Mouse (Mus musculus) G1E (cell line): ENCODE results near the gene T2. TPM values are rescaled to one million over a fixed set of nuclear protein-coding genes. Genes with fewer than 3 reads are reported as not detected.

Experiments
- ATAC-seq: 2 replicates; pipeline ENCODE4 v1.8.0; 2016; ENCODE audit warnings: mild to moderate bottlenecking; ENCODE audit not compliant: insufficient number of reproducible peaks, poor library complexity, low FRiP score, severe bottlenecking; ENCODE audit errors: extremely low read depth
- DNase-seq: peaks from one replicate; pipeline ENCODE4 v3.0.0; 2012; ENCODE audit warnings: low spot score
- H3K27me3 ChIP-seq: 2 replicates; pipeline ENCODE4 v1.6.1; 2012; ENCODE audit warnings: mild to moderate bottlenecking, low read length, inconsistent platforms; ENCODE audit not compliant: insufficient read depth
- H3K36me3 ChIP-seq: replicated peaks from 2 replicates; pipeline ENCODE3; 2012; ENCODE audit warnings: mild to moderate bottlenecking, inconsistent platforms
- H3K4me1 ChIP-seq: 2 replicates; pipeline ENCODE4 v1.6.1; 2012; ENCODE audit warnings: low read depth, low read length, inconsistent platforms, mixed read lengths; ENCODE audit not compliant: insufficient read depth
- H3K4me3 ChIP-seq: 2 replicates; pipeline ENCODE4 v1.5.1; 2012; ENCODE audit warnings: low read depth, mild to moderate bottlenecking, inconsistent platforms, low read length, moderate library complexity, mixed read lengths
- H3K9me3 ChIP-seq: replicated peaks from 2 replicates; pipeline ENCODE4 v1.6.1; 2012; ENCODE audit warnings: inconsistent platforms
- CTCF ChIP-seq: IDR thresholded peaks from 2 replicates; pipeline ENCODE4 v1.5.1; 2012; ENCODE audit warnings: low read depth, low read length, inconsistent platforms, mixed read lengths
- GATA1 ChIP-seq: IDR thresholded peaks from 2 replicates; pipeline ENCODE4 v1.6.1; 2012; ENCODE audit warnings: borderline replicate concordance, low read length, inconsistent platforms, mixed read lengths
- GATA2 ChIP-seq: IDR thresholded peaks from 2 replicates; pipeline ENCODE4 v1.6.1; 2012; ENCODE audit warnings: low read depth, low read length, inconsistent platforms, borderline replicate concordance
- POLR2AphosphoS5 ChIP-seq: IDR thresholded peaks from 2 replicates; pipeline ENCODE4 v1.6.1; 2012; ENCODE audit warnings: low read depth, low read length, inconsistent platforms; ENCODE audit not compliant: insufficient replicate concordance
- TAL1 ChIP-seq: conservative IDR thresholded peaks from 2 replicates; pipeline ENCODE4 v1.6.1; 2012; ENCODE audit warnings: low read depth, low read length, inconsistent platforms, mixed read lengths
- polyA plus RNA-seq: library from polyadenylated mRNA; stranded (reverse); fragments of >175 nt; gene quantifications from 2 replicates; pipeline ENCODE4 v1.2.3, GENCODE M21; 2012
- total RNA-seq, 2 experiments: library from RNA; stranded (forward) in 1 of 2; stranded (reverse) in 1 of 2; fragments of 200-1000 nt in 1 of 2; fragments of >200 nt in 1 of 2; fragmentation: Nextera tagmentation in 1 of 2; gene quantifications; 2 replicates each; pipeline ENCODE4 v1.2.3; 2014 to 2017

T2 gene
- total and polyA plus RNA-seq, 3 experiments: not detected

DNA sequence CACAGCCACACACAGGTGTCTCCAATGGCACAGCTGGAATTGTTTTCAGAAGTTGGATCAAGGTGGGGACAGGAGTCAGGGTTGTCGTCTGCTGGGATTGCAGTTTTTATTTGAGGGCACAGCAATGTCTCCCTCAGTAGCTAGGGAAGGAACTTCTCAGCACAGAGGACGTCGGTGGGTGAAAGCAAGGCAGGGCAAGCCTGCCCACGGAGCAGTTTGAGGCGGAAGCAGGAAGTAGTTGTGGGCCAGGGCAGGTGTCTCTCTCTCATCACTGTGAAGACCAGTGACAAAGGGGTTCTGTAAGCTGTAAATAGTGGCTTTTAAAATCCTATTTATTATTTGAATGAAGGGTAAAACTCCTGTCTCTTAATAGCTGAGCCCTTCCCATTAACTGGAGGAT, 13.1 kb upstream of the T2 start:
- H3K27me3 ChIP-seq: peaks cover 25% of the 10 kb centered on the region
- H3K4me3 ChIP-seq: no peak overlapping the region
- H3K4me1 ChIP-seq: peaks cover 5% of the 10 kb centered on the region; the same call in 1 of the 2 replicates
- ATAC-seq (no peak), DNase-seq (no peak)
- peaks cover 6% of the 10 kb centered on the region for H3K9me3 ChIP-seq
- H3K36me3 ChIP-seq: peaks cover 12% of the 10 kb centered on the region
- no peak for TF ChIP-seq CTCF
- TF ChIP-seq POLR2AphosphoS5: no peak
- TF ChIP-seq GATA2: no peak
- TF ChIP-seq TAL1: no peak
- TF ChIP-seq GATA1: no peak

DNA sequence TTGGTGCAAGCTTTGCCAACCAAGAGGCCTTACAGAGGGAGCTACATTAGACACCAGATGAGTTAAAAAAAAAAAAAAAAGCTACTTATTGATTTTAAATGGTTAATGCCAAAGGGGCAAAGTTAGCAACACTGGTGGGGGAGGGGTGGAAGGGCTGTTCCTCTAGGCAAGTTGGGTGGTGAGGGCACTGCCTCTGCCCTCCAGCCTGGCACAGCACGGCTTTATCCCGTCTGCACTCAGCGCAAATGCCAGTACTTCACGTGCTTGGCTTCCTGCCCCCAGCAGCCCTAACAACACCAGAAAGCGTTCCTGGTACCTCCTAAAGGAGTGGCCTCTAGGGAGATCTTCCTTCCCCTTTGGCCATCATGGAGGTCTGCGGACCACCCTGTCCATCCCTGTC, 12.4 kb upstream of the T2 start:
- Histone ChIP-seq H3K27me3 (peaks cover 25% of the 10 kb centered on the region), H3K4me1 (peaks cover 5% of the 10 kb centered on the region; the same call in 1 of the 2 replicates), H3K4me3 (no peak overlapping the region), H3K36me3 (peaks cover 12% of the 10 kb centered on the region), H3K9me3 (peaks cover 6% of the 10 kb centered on the region)
- TF ChIP-seq POLR2AphosphoS5 (no peak), GATA1 (no peak), CTCF (no peak)
- ATAC-seq (no peak), DNase-seq (no peak)

DNA sequence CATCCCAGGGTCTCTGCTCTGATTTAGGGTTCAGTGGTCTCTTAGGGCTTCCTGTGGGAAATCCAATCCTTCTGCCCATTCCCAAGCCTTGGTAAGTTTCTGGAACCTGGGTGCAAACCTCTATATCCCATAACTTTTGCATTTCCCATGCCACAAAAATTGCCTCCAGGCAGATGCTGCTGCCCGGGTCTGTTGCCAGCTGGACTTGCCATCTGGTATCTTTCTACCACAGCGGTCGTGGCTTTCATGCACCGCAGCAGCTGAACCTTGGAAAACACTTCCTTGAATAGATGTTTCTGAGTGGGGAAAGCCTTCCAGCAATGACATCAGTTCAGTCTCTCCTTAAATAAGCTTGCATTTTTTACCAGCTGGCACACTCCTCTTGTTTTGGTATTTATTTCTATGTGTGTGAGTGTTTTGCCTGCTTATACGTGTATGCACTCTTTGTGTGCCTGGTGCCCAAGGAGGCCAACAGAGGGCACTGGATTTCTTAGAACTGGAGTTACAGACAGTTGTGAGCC, 8.0 kb upstream of the T2 start:
- H3K27me3 ChIP-seq: peaks cover 18% of the 10 kb centered on the region
- ATAC-seq: no peak

DNA sequence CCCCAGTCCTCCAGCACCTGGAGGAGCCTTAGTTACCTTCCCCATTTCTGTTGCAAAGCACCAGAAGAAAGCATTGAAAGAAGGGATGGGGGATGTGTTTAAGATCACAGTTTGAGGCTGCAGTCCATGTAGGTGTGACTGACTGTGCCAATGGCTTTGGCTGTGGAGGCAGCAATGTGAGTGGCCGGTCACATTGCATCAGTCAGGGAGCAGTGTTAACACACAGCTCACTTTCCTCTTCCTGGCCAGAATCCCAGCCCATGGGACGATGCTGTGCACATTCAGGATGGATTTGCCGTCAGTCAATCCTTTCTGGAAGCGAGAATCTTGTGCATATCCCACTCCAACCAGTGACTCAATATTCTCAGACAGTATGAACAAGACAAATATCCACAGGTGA, 6.9 kb upstream of the T2 start:
- peaks cover 14% of the 10 kb centered on the region for H3K27me3 ChIP-seq
- no peak for DNase-seq

More for the DNA sequence above, 8.0 kb upstream of the T2 start:
- Histone ChIP-seq H3K4me3 (no peak overlapping the region), H3K9me3 (no peaks in the 10 kb centered on the region), H3K36me3 (no peaks in the 10 kb centered on the region), H3K4me1 (no peaks in the 10 kb centered on the region)
- DNase-seq: no peak
- no peak for TF ChIP-seq GATA2
- TF ChIP-seq GATA1: no peak
- no peak for TF ChIP-seq POLR2AphosphoS5
- no peak for TF ChIP-seq TAL1
- no peak for TF ChIP-seq CTCF

DNA sequence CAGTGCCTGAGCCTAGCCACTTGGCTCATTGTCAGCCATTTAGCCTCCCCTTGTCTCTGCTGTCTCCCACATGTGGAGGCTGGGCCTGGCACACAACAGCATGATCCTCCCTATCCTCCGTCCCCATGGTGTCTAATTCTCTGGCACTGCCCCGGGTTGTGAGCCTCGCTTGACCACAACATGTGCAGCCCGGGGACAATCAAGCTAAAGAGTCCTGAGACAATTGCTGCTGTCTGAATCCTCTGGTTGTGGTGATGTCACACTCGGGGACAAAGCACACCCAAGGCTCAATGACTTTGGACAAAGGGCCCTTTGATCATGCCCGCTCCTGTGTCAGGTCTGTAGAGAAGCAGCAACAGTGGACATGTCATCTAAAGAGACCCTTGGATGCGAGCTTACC, 4.7 kb upstream of the T2 start:
- Histone ChIP-seq H3K36me3 (no peaks in the 10 kb centered on the region), H3K27me3 (peaks cover 20% of the 10 kb centered on the region), H3K4me1 (no peaks in the 10 kb centered on the region), H3K4me3 (no peak overlapping the region), H3K9me3 (no peaks in the 10 kb centered on the region)
- ATAC-seq (no peak), DNase-seq (no peak)
- no peak for TF ChIP-seq CTCF
- no peak for TF ChIP-seq POLR2AphosphoS5
- TF ChIP-seq GATA1: no peak
- TF ChIP-seq TAL1: no peak
- no peak for TF ChIP-seq GATA2

More for the DNA sequence above, 6.9 kb upstream of the T2 start:
- no peak overlapping the region for H3K4me3 ChIP-seq
- ATAC-seq: no peak
- H3K36me3 ChIP-seq: no peaks in the 10 kb centered on the region
- no peaks in the 10 kb centered on the region for H3K4me1 ChIP-seq
- TF ChIP-seq GATA2 (no peak), GATA1 (no peak), POLR2AphosphoS5 (no peak), CTCF (no peak), TAL1 (no peak)
- H3K9me3 ChIP-seq: no peaks in the 10 kb centered on the region

DNA sequence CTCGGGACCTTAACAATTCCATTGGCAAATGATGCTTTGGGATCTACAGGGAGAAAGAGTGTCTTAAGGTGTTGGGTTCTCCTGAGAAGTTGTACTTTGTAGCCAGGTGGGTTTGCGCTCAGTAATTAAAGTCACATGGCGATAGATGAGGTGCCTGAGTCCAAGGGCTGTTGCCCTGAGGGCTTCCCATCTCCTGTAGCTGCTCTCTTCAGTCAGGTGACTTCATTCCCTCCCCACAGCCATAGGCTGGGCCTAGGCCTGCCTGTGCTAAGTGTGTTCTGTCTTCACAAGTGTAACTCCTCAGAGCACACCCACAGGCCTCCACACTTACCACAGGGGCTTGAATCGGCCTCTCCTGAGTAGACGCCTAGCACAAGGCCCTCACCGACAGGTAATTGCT, 1.7 kb downstream of the T2 start:
- Histone ChIP-seq H3K4me1 (no peaks in the 10 kb centered on the region), H3K9me3 (no peaks in the 10 kb centered on the region), H3K4me3 (no peak overlapping the region), H3K36me3 (no peaks in the 10 kb centered on the region), H3K27me3 (peaks cover 17% of the 10 kb centered on the region)
- DNase-seq: no peak
- TF ChIP-seq GATA1 (no peak), GATA2 (no peak), CTCF (no peak), TAL1 (no peak), POLR2AphosphoS5 (no peak)
- ATAC-seq: no peak

DNA sequence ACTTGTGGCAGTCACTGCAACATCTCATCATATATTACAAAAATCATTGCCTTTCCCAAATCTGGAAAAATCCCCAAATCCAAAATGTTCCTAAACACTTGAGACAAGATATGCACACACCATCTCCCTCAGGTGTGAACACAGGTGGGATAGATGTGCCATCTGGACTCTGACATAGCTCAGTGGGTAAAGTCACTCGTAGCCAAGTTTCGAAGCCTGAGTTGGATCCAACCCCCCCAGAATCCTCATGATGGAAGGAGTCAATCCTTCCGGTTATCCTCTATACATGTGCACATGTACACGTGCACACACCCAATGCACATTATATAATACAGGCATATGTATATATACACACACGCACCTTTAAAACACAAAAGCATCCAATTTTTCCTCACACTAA, 5.1 kb downstream of the T2 start:
- no peaks in the 10 kb centered on the region for H3K36me3 ChIP-seq
- no peaks in the 10 kb centered on the region for H3K9me3 ChIP-seq
- TF ChIP-seq TAL1 (no peak), GATA2 (no peak), POLR2AphosphoS5 (no peak), GATA1 (no peak), CTCF (no peak)
- DNase-seq: no peak
- ATAC-seq: no peak
- peaks cover 17% of the 10 kb centered on the region for H3K27me3 ChIP-seq
- no peaks in the 10 kb centered on the region for H3K4me1 ChIP-seq
- H3K4me3 ChIP-seq: no peak overlapping the region
